Mouse (Mus musculus) thymus, adult 2 months (tissue): ENCODE results near the gene Lmx1b.

Experiments
- CTCF ChIP-seq: fragments of 200-500 bp; IDR thresholded peaks from 2 replicates; pipeline ENCODE4 v1.5.1; 2012; ENCODE audit warnings: mild to moderate bottlenecking, control low read depth, low read length, moderate library complexity, borderline replicate concordance; ENCODE audit not compliant: control insufficient read depth, poor library complexity, insufficient read depth; ENCODE audit errors: extremely low read depth
- POLR2A ChIP-seq: fragments of 200-500 bp; IDR thresholded peaks from 2 replicates; pipeline ENCODE4 v1.6.1; 2012; ENCODE audit warnings: mild to moderate bottlenecking, low read length, control low read depth, moderate library complexity; ENCODE audit not compliant: control insufficient read depth, poor library complexity, insufficient read depth; ENCODE audit errors: extremely low read depth

- TF ChIP-seq CTCF (no peak), POLR2A (no peak)
Measured at GRCm38 (mm10) chr2:33634481-33635090, 5.7 kb downstream of the Lmx1b start.
